19 mouse cellular contexts compared by ENCODE assay signal in the genomic region with DNA sequence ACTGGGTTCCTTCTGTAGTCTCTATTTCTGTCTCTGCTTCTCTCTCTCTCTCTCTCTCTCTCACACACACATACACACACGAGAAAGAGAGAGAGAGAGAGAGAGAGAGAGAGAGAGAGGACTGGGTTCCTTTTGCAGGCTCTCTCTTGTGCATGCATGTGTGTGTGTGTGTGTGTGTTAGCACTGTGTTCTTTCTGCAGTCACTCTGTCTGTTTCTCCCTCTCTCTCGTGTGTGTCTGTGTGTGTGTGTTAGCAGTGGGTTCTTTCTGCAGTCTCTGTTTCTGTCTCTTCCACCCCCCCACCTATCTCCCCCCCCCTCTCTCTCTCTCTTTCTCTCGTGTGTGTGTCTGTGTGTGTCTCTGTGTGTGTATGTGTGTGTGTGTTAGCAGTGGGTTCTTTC. TPM values are rescaled to one million over a fixed set of nuclear protein-coding genes. Genes with fewer than 3 reads are reported as not detected.
DNase-seq lines count a peak whose midpoint lies in the region; ATAC-seq and TF ChIP-seq lines count a peak whose summit lies in the region.
"Had no signal": no experiment of that assay in that cellular context is flagged by ENCODE, and none has a peak within 500 bp of the region (broad histone marks: within the 10 kb centered on the region; RNA-seq: fewer than 3 reads in every experiment).

No protein-coding gene starts in this region.

- H3K4me2 ChIP-seq in hindbrain, embryonic 12.5 days (replicated peaks), result no peak overlapping the region
- H3K4me2 ChIP-seq in hindbrain, postnatal 0 days (ENCODE audit: low read depth, low read length), result no peak overlapping the region
- peak overlapping the region; percentile 55 for H3K4me2 ChIP-seq in midbrain, embryonic 16.5 days (ENCODE audit: low read length)
- H3K4me2 ChIP-seq: liver, embryonic 15.5 days had no signal

- H3K9ac ChIP-seq in hindbrain, embryonic 12.5 days, result no peak overlapping the region
- no peak overlapping the region for H3K9ac ChIP-seq in hindbrain, postnatal 0 days (replicated peaks; ENCODE audit: low read length)
- H3K9ac ChIP-seq in midbrain, embryonic 16.5 days (ENCODE audit: low read depth, low read length), result no peak overlapping the region
- H3K9ac ChIP-seq: liver, embryonic 15.5 days had no signal

- DNase-seq in hindbrain, embryonic 10.5 days (ENCODE audit: low spot score), result no peak
- peak; percentile 34 for DNase-seq in brain, embryonic 18.5 days (ENCODE audit: low read depth, low spot score)
- peak; percentile 43 for DNase-seq in hindbrain, postnatal 0 days (ENCODE audit: low spot score)
- DNase-seq in frontal cortex, postnatal 10 days (ENCODE audit: low spot score in 2 of 2), result no peak
- no peak for DNase-seq in layer of hippocampus, postnatal 10 days (ENCODE audit: low spot score in 2 of 2)
- DNase-seq in kidney, adult 2 months, result no peak
- DNase-seq: adrenal gland, postnatal 10 days; cerebellum, adult 9-11 months; heart, adult 18-20 months; layer of hippocampus, adult 9-11 months; lung, postnatal 14 days; thymus, postnatal 14 days had no signal

- ATAC-seq in hindbrain, embryonic 12.5 days (ENCODE audit: low FRiP score), result no peak
- no peak for ATAC-seq in hindbrain, postnatal 0 days
- ATAC-seq in midbrain, embryonic 16.5 days, result no peak

- peaks cover 61% of the 10 kb centered on the region for H3K4me1 ChIP-seq in hindbrain, embryonic 10.5 days (replicated peaks)
- peaks cover 40% of the 10 kb centered on the region for H3K4me1 ChIP-seq in hindbrain, embryonic 12.5 days
- peaks cover 12% of the 10 kb centered on the region for H3K4me1 ChIP-seq in hindbrain, postnatal 0 days (ENCODE audit: insufficient read depth, low read length)
- peaks cover 29% of the 10 kb centered on the region for H3K4me1 ChIP-seq in midbrain, embryonic 16.5 days (ENCODE audit: control insufficient read depth, insufficient read depth, low read length)
- 0 out of 2 replicates have a peak, but pooled peaks cover 10% of the 10 kb centered on the region for H3K4me1 ChIP-seq in kidney, adult 2 months (ENCODE audit: control insufficient read depth, insufficient read depth, low read length)

- peaks cover 8% of the 10 kb centered on the region; the same call in 1 of the 2 replicates for H3K27me3 ChIP-seq in hindbrain, embryonic 10.5 days (ENCODE audit: insufficient read depth, poor library complexity, severe bottlenecking)
- H3K27me3 ChIP-seq in hindbrain, embryonic 12.5 days, result no peaks in the 10 kb centered on the region
- no peaks in the 10 kb centered on the region for H3K27me3 ChIP-seq in hindbrain, postnatal 0 days (ENCODE audit: insufficient read depth, low read length)
- H3K27me3 ChIP-seq in midbrain, embryonic 16.5 days (ENCODE audit: control insufficient read depth, insufficient read depth, low read depth, low read length), result no peaks in the 10 kb centered on the region
- H3K27me3 ChIP-seq in kidney, adult 2 months (replicated peaks; ENCODE audit: control insufficient read depth, insufficient read depth, low read length), result no peaks in the 10 kb centered on the region

- H3K27ac ChIP-seq in hindbrain, embryonic 10.5 days, result peak overlapping the region; percentile 86
- H3K27ac ChIP-seq in hindbrain, embryonic 12.5 days, result no peak overlapping the region
- H3K27ac ChIP-seq in hindbrain, postnatal 0 days, result peak overlapping the region; percentile 73; the same call in 1 of the 2 replicates
- peak overlapping the region; percentile 90 for H3K27ac ChIP-seq in midbrain, embryonic 16.5 days (ENCODE audit: low read length)
- no peak overlapping the region for H3K27ac ChIP-seq in kidney, adult 2 months (ENCODE audit: insufficient read depth, low read depth, low read length)
- H3K27ac ChIP-seq: kidney, postnatal 0 days; liver, embryonic 15.5 days; neural tube, embryonic 12.5 days had no signal

- no peak for TF ChIP-seq POLR2A in kidney, adult 2 months (IDR thresholded peaks at IDR 0.05; ENCODE audit: low read depth, low read length)

- no peak overlapping the region for H3K4me3 ChIP-seq in hindbrain, embryonic 10.5 days
- no peak overlapping the region for H3K4me3 ChIP-seq in hindbrain, embryonic 12.5 days
- H3K4me3 ChIP-seq in hindbrain, postnatal 0 days (ENCODE audit: low read length), result no peak overlapping the region
- no peak overlapping the region for H3K4me3 ChIP-seq in midbrain, embryonic 16.5 days (ENCODE audit: low read depth, low read length)
- H3K4me3 ChIP-seq in kidney, adult 2 months (ENCODE audit: insufficient read depth, low read depth, low read length), result no peak overlapping the region
- H3K4me3 ChIP-seq: liver, embryonic 15.5 days; neural tube, embryonic 12.5 days had no signal

- no peak for TF ChIP-seq CTCF in hindbrain, postnatal 0 days (IDR thresholded peaks at IDR 0.05; ENCODE audit: low read depth)
- no peak for TF ChIP-seq CTCF in kidney, adult 2 months (conservative IDR thresholded peaks at IDR 0.05; ENCODE audit: insufficient read depth, insufficient read length, low read depth, low read length)

- H3K9me3 ChIP-seq in hindbrain, embryonic 10.5 days, result 0 out of 2 replicates have a peak, but pooled peaks cover 3% of the 10 kb centered on the region
- H3K9me3 ChIP-seq in hindbrain, embryonic 12.5 days (replicated peaks), result no peaks in the 10 kb centered on the region
- no peaks in the 10 kb centered on the region for H3K9me3 ChIP-seq in hindbrain, postnatal 0 days (ENCODE audit: low read length)
- no peaks in the 10 kb centered on the region for H3K9me3 ChIP-seq in midbrain, embryonic 16.5 days (replicated peaks; ENCODE audit: control insufficient read depth, low read length, poor library complexity, severe bottlenecking)
- H3K9me3 ChIP-seq: liver, embryonic 15.5 days had no signal

- 52% methylated on average over 2 of the region's 3 CpGs for WGBS in hindbrain, embryonic 10.5 days
- 25% methylated on average over 1 of the region's 3 CpGs for WGBS in hindbrain, embryonic 12.5 days
- WGBS in hindbrain, postnatal 0 days, result 29% methylated on average over 2 of the region's 3 CpGs
- WGBS in midbrain, embryonic 16.5 days, result 52% methylated on average over 2 of the region's 3 CpGs
- WGBS in kidney, adult 2 months, result 61% methylated on average over 3 of the region's 3 CpGs

- H3K36me3 ChIP-seq in hindbrain, embryonic 10.5 days, result no peaks in the 10 kb centered on the region
- no peaks in the 10 kb centered on the region for H3K36me3 ChIP-seq in hindbrain, embryonic 12.5 days
- H3K36me3 ChIP-seq in hindbrain, postnatal 0 days (ENCODE audit: insufficient read depth, low read length), result no peaks in the 10 kb centered on the region
- H3K36me3 ChIP-seq in midbrain, embryonic 16.5 days (ENCODE audit: control insufficient read depth, insufficient read depth, low read length), result no peaks in the 10 kb centered on the region
- H3K36me3 ChIP-seq in kidney, adult 2 months (ENCODE audit: control insufficient read depth, insufficient read depth, low read length), result no peaks in the 10 kb centered on the region
- H3K36me3 ChIP-seq: liver, embryonic 15.5 days; neural tube, embryonic 12.5 days had no signal

RNA-seq across cellular contexts. Expression of a gene that starts 48.6 kb away (rescaled TPM):
- polyA plus RNA-seq in hindbrain, embryonic 10.5 days (2016; fragmentation: Nextera tagmentation; extraction: Ambion mirVana), result 0.33 and 0.47 TPM in 2 replicates
- 0.45 and 0.89 TPM in 2 replicates for polyA plus RNA-seq in hindbrain, embryonic 12.5 days (2016; fragmentation: Nextera tagmentation; extraction: Ambion mirVana)
- total RNA-seq in hindbrain, postnatal 0 days (2014; rRNA removed), result 1.3 and 4.6 TPM in 2 replicates
- 0.54 TPM in 1 of 2 replicates, not detected in the other for polyA plus RNA-seq in hindbrain, postnatal 0 days (2015; fragmentation: Nextera tagmentation; extraction: Ambion mirVana)
- 0.62 TPM in 2 replicates for polyA plus RNA-seq in midbrain, embryonic 16.5 days (2015; fragmentation: Nextera tagmentation; extraction: Ambion mirVana)
- total RNA-seq in layer of hippocampus, postnatal 10 days (2021), result 1 to 10 TPM; 4.0 to 6.5 TPM
- polyA plus RNA-seq in kidney, adult 2 months (2012; rRNA removed), result 1.2 and 1.3 TPM in 2 replicates
- total RNA-seq: megakaryocyte-erythroid progenitor cell, adult 5-6 weeks had no signal
- polyA plus RNA-seq: liver, embryonic 15.5 days; small intestine, adult 2 months had no signal

Comparison
In these comparisons a context has a peak if more than half of its experiments do, and no peak if none do; other contexts are left out.
1. DNase-seq: peak in brain, embryonic 18.5 days (single experiment) and hindbrain, postnatal 0 days (single experiment); none in hindbrain, embryonic 10.5 days (single experiment), frontal cortex, postnatal 10 days (0 of 2), layer of hippocampus, postnatal 10 days (0 of 2) and kidney, adult 2 months (single experiment).
2. H3K27ac ChIP-seq: peak in hindbrain, embryonic 10.5 days (single experiment), hindbrain, postnatal 0 days (single experiment) and midbrain, embryonic 16.5 days (single experiment); none in hindbrain, embryonic 12.5 days (single experiment) and kidney, adult 2 months (single experiment).